Mouse (Mus musculus) layer of hippocampus, adult 9-10 months (tissue): ENCODE data around the gene Lingo2.

Source experiments
- DNase-seq: peaks from one replicate; pipeline ENCODE4 v3.0.0; 2022; ENCODE audit warnings: low spot score

The Lingo2 gene

GRCm38 (mm10) chr4:36951150-36951954 lies at the start of gene Lingo2:
Lingo2 (minus strand) TSS chr4:36951747.
- no peak for DNase-seq

GRCm38 (mm10) chr4:36973358-36973757 lies 21.8 kb upstream of the Lingo2 start:
- DNase-seq, result no peak

- DNase-seq, result no peak
Observed at GRCm38 (mm10) chr4:36952431-36953429, 1.2 kb upstream of the Lingo2 start.

- DNase-seq, result no peak
Observed at GRCm38 (mm10) chr4:36951955-36952215, 338 bp upstream of the Lingo2 start.

GRCm38 (mm10) chr4:36950790-36951149 lies 777 bp downstream of the Lingo2 start:
- no peak for DNase-seq

- no peak for DNase-seq
Observed at GRCm38 (mm10) chr4:36950021-36950751, 1.4 kb downstream of the Lingo2 start.

- no peak for DNase-seq
Observed at GRCm38 (mm10) chr4:36890810-36891209, 60.7 kb downstream of the Lingo2 start.

- DNase-seq, result no peak
Observed at GRCm38 (mm10) chr4:36890365-36890764, 61.2 kb downstream of the Lingo2 start.

- no peak for DNase-seq
Observed at GRCm38 (mm10) chr4:36874781-36875180, 76.8 kb downstream of the Lingo2 start.

GRCm38 (mm10) chr4:36824982-36825381 lies 126.6 kb downstream of the Lingo2 start:
- no peak for DNase-seq

- peak; percentile 7 for DNase-seq
Observed at GRCm38 (mm10) chr4:36821914-36822313, 129.6 kb downstream of the Lingo2 start.

- no peak for DNase-seq
Observed at GRCm38 (mm10) chr4:36775088-36775487, 176.5 kb downstream of the Lingo2 start.

- no peak for DNase-seq
Observed at GRCm38 (mm10) chr4:36730691-36731090, 220.9 kb downstream of the Lingo2 start.

GRCm38 (mm10) chr4:36716411-36716810 lies 235.1 kb downstream of the Lingo2 start:
- DNase-seq, result no peak

GRCm38 (mm10) chr4:36698888-36699287 lies 252.7 kb downstream of the Lingo2 start:
- DNase-seq, result no peak

- DNase-seq, result no peak
Observed at GRCm38 (mm10) chr4:36696810-36697209, 254.7 kb downstream of the Lingo2 start.

GRCm38 (mm10) chr4:36659920-36660319 lies 291.6 kb downstream of the Lingo2 start:
- no peak for DNase-seq

- no peak for DNase-seq
Observed at GRCm38 (mm10) chr4:36647753-36648152, 303.8 kb downstream of the Lingo2 start.

GRCm38 (mm10) chr4:36635666-36636065 lies 315.9 kb downstream of the Lingo2 start:
- no peak for DNase-seq

GRCm38 (mm10) chr4:36576801-36577200 lies 374.7 kb downstream of the Lingo2 start:
- no peak for DNase-seq

- DNase-seq, result no peak
Observed at GRCm38 (mm10) chr4:36576256-36576655, 375.3 kb downstream of the Lingo2 start.

- no peak for DNase-seq
Observed at GRCm38 (mm10) chr4:36566544-36566943, 385.0 kb downstream of the Lingo2 start.
